Mouse (Mus musculus): ENCODE data around the gene Tsfm.

Tsfm gene

GRCm38 (mm10) chr10:127041774-127042338 is 11.2 kb upstream of the Tsfm start:
- DNase-seq (ENCODE audit: low read depth) = peak; percentile 94

- DNase-seq (ENCODE audit: low read depth) = peak; percentile 27
Measured at GRCm38 (mm10) chr10:127041274-127041766, 10.7 kb upstream of the Tsfm start, which contains the start of the genes Mettl1 and Eef1akmt3. Gene Mettl1 (plus strand): TSS chr10:127041414. Gene Eef1akmt3 (minus strand): TSS chr10:127041513.

GRCm38 (mm10) chr10:127040569-127041214 is 10.1 kb upstream of the Tsfm start:
- DNase-seq (ENCODE audit: low read depth) = no peak

GRCm38 (mm10) chr10:127037641-127038040 is 7.0 kb upstream of the Tsfm start:
- DNase-seq (ENCODE audit: low read depth) = no peak

GRCm38 (mm10) chr10:127036273-127036672 is 5.6 kb upstream of the Tsfm start:
- DNase-seq (ENCODE audit: low read depth) = no peak

- DNase-seq (ENCODE audit: low read depth) = no peak
Measured at GRCm38 (mm10) chr10:127033301-127033741, 2.7 kb upstream of the Tsfm start.

- no peak for DNase-seq (ENCODE audit: low read depth)
Measured at GRCm38 (mm10) chr10:127018422-127018821, 12.2 kb downstream of the Tsfm start.

- no peak for DNase-seq (ENCODE audit: low read depth)
Measured at GRCm38 (mm10) chr10:127017071-127017470, 13.6 kb downstream of the Tsfm start.

- peak; percentile 35 for DNase-seq (ENCODE audit: low read depth)
Measured at GRCm38 (mm10) chr10:127016488-127016887, 14.2 kb downstream of the Tsfm start.

GRCm38 (mm10) chr10:127003806-127004205 is 26.8 kb downstream of the Tsfm start:
- no peak for DNase-seq (ENCODE audit: low read depth)

GRCm38 (mm10) chr10:127003334-127003733 is 27.3 kb downstream of the Tsfm start:
- DNase-seq (ENCODE audit: low read depth) = peak; percentile 54

GRCm38 (mm10) chr10:127002765-127003164 is 27.9 kb downstream of the Tsfm start:
- peak; percentile 83 for DNase-seq (ENCODE audit: low read depth)

- DNase-seq (ENCODE audit: low read depth) = peak; percentile 55
Measured at GRCm38 (mm10) chr10:127002056-127002455, 28.6 kb downstream of the Tsfm start.

- no peak for DNase-seq (ENCODE audit: low read depth)
Measured at GRCm38 (mm10) chr10:127001297-127001696, 29.3 kb downstream of the Tsfm start.

- peak; percentile 39 for DNase-seq (ENCODE audit: low read depth)
Measured at GRCm38 (mm10) chr10:127000529-127000928, 30.1 kb downstream of the Tsfm start, which contains the start of gene Avil. Gene Avil (plus strand): TSS chr10:127000709.

- no peak for DNase-seq (ENCODE audit: low read depth)
Measured at GRCm38 (mm10) chr10:126997340-126998113, 33.1 kb downstream of the Tsfm start.

- DNase-seq (ENCODE audit: low read depth) = no peak
Measured at GRCm38 (mm10) chr10:126993621-126994020, 37.0 kb downstream of the Tsfm start.

GRCm38 (mm10) chr10:126991676-126992075 is 39.0 kb downstream of the Tsfm start:
- no peak for DNase-seq (ENCODE audit: low read depth)

- DNase-seq (ENCODE audit: low read depth) = peak; percentile 87
Measured at GRCm38 (mm10) chr10:126990313-126991056, 40.2 kb downstream of the Tsfm start.

GRCm38 (mm10) chr10:126988513-126989165 is 42.0 kb downstream of the Tsfm start:
- DNase-seq (ENCODE audit: low read depth) = peak; percentile 68

Measured in 416B (cell line).